Comparison of ENCODE assay signal across 16 mouse cellular contexts in the genomic region with DNA sequence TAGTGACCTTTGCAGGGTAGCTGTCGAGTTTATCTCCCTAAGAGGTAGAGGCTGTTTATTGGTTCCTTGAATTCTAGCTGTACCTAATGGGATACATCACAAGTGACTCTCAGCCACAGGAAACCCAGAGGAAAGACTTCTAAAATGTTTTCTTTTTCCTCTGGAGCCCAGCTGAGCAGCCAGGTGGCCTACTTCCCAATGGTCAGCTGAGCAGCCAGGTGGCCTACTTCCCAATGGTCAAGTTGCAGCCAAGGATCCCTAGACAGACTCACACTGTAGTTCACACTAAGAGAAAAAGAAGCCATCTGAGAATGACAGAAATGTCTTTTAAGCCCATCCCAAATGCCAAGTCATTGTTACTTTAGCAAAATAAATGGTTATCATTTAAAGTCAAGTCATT.
DNase-seq lines count a peak whose midpoint lies in the region.
"Had no signal": no experiment of that assay in that cellular context is flagged by ENCODE, and none has a peak within 500 bp of the region (broad histone marks: within the 10 kb centered on the region; RNA-seq: fewer than 3 reads in every experiment).

No protein-coding gene starts in this region.

- no peak overlapping the region for H3K27ac ChIP-seq in embryonic facial prominence, embryonic 10.5 days (replicated peaks)
- H3K27ac ChIP-seq: embryonic facial prominence, embryonic 15.5 days; forebrain, embryonic 10.5 days; heart, embryonic 15.5 days; hindbrain, embryonic 13.5 days; hindbrain, postnatal 0 days had no signal

- peak; percentile 24 for DNase-seq in cerebellum, adult 11-12 months
- no peak for DNase-seq in cerebellum, postnatal 4 days (ENCODE audit: low spot score in 2 of 2)
- peak; percentile 15 for DNase-seq in cerebellum, adult 8-10 months
- peak; percentile 42 to 61 for DNase-seq in cerebellum, postnatal 14 days
- no peak for DNase-seq in embryonic facial prominence, embryonic 10.5 days (ENCODE audit: low spot score)
- no peak for DNase-seq in thymus, postnatal 4 days
- DNase-seq in adrenal gland, postnatal 4 days (ENCODE audit: low spot score in 2 of 2) = no peak
- DNase-seq: adrenal gland, postnatal 10 days; heart, postnatal 14 days; kidney, adult 18-20 months had no signal

- WGBS in embryonic facial prominence, embryonic 10.5 days = 63% methylated on average over 1 of the region's 1 CpGs

- H3K9me3 ChIP-seq in embryonic facial prominence, embryonic 10.5 days = no peaks in the 10 kb centered on the region
- H3K9me3 ChIP-seq: embryonic facial prominence, embryonic 15.5 days; forebrain, embryonic 10.5 days; heart, embryonic 15.5 days; hindbrain, embryonic 13.5 days had no signal

- no peak overlapping the region for H3K4me3 ChIP-seq in embryonic facial prominence, embryonic 10.5 days
- H3K4me3 ChIP-seq: embryonic facial prominence, embryonic 15.5 days; erythroblast, embryonic 14.5 days; forebrain, embryonic 10.5 days; heart, embryonic 15.5 days; hindbrain, embryonic 13.5 days had no signal

- H3K27me3 ChIP-seq in embryonic facial prominence, embryonic 10.5 days (replicated peaks; ENCODE audit: low read depth, poor library complexity, severe bottlenecking) = no peaks in the 10 kb centered on the region
- H3K27me3 ChIP-seq: embryonic facial prominence, embryonic 15.5 days; heart, embryonic 15.5 days; hindbrain, embryonic 13.5 days had no signal

- H3K36me3 ChIP-seq in embryonic facial prominence, embryonic 10.5 days (replicated peaks) = no peaks in the 10 kb centered on the region
- H3K36me3 ChIP-seq: embryonic facial prominence, embryonic 15.5 days; forebrain, embryonic 10.5 days; heart, embryonic 15.5 days; hindbrain, embryonic 13.5 days had no signal

- H3K4me1 ChIP-seq in embryonic facial prominence, embryonic 10.5 days = no peaks in the 10 kb centered on the region
- H3K4me1 ChIP-seq: embryonic facial prominence, embryonic 15.5 days; forebrain, embryonic 10.5 days; heart, embryonic 15.5 days; hindbrain, embryonic 13.5 days had no signal

Comparison
In these comparisons a context has a peak if more than half of its experiments do, and no peak if none do; other contexts are left out.
1. DNase-seq: peak in cerebellum, adult 11-12 months (single experiment), cerebellum, adult 8-10 months (single experiment) and cerebellum, postnatal 14 days (2 of 2); none in cerebellum, postnatal 4 days (0 of 2), embryonic facial prominence, embryonic 10.5 days (single experiment), thymus, postnatal 4 days (single experiment) and adrenal gland, postnatal 4 days (0 of 2).